Mouse (Mus musculus): Measurements from ENCODE around the gene Dtd1. TPM values are rescaled to one million over a fixed set of nuclear protein-coding genes. Genes with fewer than 3 reads are reported as not detected.

Gene Dtd1
- total RNA-seq, 2 experiments from 2014 or later = 65.0 to 68.2 TPM

DNA sequence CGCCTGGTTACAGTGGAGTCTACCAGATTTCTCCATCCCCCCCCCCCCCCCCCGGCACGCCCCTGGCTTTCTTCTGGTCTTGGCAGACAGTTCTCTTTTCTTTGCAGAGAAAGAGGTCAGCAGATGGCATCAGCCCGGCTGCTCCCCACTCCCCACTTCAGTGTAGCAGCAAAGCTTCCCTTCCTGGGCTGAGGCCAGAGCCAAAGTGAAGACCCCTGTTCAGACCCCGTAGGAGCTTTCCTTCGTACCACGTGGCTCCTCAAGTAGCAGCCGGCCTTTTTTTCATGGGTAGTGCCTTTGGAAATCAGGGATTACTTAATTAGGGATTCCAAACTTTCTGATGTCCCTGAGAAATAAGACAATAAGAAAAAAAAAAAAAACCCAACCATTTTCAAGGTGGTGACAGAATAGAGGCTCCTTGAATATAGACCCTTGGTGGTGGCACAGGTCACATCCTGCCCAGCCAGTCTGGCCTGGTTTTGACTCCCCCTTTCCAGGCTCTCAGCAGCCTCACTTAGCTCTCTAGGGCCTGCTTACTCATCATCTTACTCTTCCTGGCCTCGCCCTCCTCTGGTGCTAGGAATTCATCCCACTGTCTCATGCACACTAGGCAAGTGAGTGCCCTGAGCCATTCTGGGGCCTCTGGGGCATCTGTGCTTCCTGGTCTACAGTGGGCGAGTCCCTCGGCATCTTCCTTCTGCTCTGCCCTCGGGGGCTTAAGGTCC is 38.1 kb downstream of the Dtd1 start:
- DNase-seq (ENCODE audit: low spot score in 2 of 2) = no peak

DNA sequence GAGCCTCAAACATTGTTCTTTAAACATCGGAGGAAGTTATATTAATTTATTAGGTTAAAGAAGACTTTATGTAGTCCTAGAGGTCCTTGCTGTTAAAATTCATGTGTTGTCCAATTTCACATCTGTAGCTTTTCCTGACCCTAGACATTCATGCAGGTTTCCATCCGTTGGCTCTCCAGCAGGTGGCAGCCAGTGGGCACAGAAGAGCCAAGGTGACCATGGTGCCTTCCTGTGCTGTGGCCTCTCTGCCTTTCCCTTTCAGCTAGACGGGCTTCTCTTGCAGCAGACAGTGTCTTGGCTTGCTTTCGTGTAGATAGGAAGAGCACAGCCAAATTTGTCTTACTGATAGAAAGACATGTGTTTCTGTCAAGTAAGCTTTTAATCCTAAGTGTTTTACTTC is 39.0 kb downstream of the Dtd1 start:
- no peak for DNase-seq (ENCODE audit: low spot score in 2 of 2)

DNA sequence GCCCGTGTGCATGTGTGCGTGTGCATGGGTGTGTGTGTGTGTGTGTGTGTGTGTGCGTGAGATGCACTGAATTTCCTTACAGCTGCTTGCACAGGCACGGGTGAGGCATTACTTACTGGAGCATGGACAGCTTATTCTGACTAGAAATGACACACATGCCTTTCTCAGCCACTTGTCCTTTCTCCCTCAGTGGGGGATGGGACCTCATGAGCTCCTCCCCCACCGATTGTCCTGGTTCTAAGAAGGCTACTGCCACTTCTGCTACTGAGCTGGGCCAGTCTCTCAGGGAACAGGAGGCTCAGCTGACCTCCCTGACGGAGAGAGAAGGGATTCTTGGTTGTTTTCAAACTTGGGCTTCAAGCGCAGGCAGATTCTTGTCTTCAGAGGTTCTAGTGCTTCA is 40.4 kb downstream of the Dtd1 start:
- DNase-seq (ENCODE audit: low spot score in 2 of 2) = no peak

DNA sequence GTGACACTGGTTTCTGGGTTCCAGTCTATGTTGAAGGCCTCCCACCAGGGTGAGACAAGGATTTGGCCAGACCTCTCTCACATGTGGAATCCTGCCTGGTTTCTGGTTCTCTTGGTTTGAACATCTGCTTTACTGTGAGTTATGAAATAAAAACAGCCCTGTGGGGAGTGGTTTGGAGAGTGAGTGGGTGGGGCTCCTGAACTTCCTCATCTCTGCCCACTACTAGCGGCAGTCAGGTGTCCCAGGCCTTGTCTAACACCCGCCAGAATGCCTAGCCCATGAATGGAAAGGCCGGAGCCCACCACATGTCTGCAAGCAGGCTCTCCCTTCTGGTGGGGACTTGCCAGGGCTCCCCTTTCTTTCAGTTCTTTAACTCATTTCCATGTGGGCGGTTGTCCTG is 42.3 kb downstream of the Dtd1 start:
- no peak for DNase-seq (ENCODE audit: low spot score in 2 of 2)

DNA sequence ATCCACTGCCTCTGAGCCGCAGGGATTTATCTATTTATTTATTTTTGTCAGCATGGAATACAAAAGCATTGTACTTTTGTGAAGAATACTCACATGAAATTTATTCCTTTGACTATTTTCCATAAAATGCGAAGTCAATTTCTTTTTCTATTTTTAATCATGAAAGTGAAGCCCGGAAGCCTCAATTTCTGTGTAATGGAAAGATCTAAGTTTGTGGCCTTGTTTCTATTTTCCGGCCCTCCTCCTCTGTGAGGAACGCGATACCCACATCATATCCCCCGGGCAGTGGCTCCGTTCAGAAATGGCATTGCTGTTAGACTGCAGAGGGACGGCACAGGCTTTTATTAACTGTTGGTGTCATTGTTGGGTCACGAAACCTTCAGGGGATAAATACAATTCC is 46.7 kb downstream of the Dtd1 start:
- no peak for DNase-seq (ENCODE audit: low spot score in 2 of 2)

DNA sequence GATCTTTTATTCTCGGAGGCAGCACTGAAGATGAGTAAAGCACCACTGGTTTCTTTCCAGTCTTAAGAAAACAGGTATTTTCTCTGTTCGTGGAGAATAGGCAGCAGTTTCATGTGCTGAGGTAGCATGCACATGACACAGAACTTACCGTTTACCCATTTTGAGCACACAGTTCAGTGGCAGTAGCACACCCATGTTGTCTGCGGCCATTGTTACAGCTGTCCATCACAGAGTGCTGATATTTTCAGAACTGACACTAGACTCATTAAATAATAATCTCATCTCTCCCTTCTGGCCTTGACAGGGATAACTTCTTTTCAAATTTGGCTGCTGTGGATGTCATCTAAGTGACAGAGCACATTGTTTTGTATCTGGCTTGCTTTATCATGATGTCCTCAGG is 47.5 kb downstream of the Dtd1 start:
- DNase-seq (ENCODE audit: low spot score in 2 of 2) = no peak

DNA sequence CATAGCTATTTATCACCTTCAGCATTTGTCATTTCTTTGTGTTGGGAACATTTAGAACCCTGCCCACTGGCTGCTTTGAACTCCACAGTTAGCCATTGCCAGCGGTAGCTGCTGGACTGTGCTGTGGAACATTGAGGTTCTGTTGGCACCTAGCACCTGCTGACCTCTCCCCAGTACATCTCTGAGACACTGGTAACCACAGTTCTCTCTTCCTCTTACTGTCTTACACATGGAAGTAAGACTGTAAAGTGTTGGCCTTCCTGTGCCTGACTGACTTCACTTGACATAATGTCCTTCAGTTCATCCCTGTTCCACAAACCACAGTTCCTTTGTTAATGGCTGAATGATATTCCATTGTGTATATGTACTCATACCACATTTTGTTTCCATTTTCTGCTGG is 50.3 kb downstream of the Dtd1 start:
- no peak for DNase-seq (ENCODE audit: low spot score in 2 of 2)

DNA sequence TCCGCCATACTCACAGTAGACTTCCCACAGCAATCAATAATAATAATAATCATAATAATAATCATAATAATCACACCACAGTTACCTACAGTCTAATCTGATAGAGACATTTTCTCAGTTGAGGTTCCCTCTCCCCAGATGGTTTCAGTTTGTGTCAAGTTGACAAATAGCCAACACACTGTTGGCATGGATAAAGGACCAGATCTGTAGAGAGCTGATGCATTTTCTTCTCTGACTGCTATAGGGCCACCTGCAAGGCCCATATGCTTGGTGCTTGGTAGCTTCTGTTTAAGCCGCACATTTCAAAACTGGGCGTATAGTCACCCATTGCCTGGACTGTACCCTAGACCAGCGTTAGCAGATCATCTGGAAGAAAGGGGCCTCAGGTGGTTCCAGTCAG is 53.1 kb downstream of the Dtd1 start:
- no peak for DNase-seq (ENCODE audit: low spot score in 2 of 2)

DNA sequence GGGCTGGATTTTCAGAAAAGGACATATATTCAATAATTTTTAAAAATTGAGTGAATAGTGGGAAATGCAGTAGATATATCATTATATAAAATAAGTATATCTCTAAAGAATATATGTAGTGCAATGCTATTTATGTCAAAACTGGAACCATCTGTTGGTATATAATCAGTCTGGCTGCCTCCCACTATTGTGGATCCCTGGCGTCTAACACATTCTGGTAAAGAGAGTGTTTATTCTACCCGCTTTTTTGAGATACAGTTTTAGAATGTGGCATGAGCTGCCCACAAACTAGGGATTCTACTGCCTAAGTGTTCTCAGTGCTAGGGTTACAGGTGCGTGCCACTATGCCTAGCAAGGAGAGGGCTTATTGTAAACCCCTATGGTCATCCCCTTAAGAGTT is 55.6 kb downstream of the Dtd1 start:
- peak in 1 of 2 experiments; percentile 26 for DNase-seq (ENCODE audit: low spot score in 2 of 2)

DNA sequence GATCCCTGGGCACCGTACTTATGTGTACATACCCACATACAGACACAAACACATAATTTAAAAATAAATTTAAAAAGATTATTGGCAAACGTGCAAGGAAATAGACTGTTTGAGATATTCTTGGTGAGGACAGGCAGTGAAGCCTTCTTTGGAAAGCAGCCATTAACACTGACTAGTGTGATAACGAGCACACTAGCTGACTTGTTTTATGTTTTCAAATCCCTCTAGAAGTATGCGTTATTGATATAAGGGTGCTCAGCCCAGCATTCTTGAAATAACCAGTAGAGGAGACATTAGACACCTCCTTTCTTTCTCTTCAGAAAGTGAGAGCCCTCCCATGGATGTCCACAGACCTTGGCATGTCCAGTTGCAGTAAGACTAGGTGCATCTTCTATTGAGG is 68.8 kb downstream of the Dtd1 start:
- DNase-seq (ENCODE audit: low spot score in 2 of 2) = no peak

DNA sequence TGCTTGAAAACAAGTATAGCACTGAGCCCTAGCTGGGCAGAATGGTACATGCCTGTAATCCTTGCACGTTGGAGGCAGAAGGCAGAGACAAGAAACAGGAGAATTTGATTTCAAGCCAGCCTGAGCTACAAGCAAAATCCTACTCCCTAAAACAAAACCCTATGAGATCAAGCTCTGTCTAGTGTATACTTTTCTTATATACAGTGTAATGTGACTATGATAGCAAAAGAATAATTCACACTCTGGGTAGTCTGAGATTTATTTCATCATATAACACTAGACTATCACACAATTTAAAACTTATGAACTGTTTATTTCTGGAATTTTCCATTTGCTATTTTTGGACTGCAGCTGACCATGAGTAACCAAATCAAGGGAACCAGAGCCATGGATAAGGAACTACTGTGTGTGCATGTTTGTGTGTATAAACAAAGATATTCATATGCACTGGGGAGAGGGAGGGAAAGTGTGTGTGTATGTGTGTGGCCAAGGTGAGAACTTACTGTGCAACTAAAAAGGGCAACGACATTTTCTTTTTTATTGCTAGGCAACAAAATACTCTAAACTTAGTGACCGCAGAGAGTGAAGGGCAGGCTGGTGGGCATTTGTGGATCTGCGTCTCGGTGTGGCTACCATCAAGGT is 70.7 kb downstream of the Dtd1 start:
- DNase-seq (ENCODE audit: low spot score in 2 of 2) = no peak

DNA sequence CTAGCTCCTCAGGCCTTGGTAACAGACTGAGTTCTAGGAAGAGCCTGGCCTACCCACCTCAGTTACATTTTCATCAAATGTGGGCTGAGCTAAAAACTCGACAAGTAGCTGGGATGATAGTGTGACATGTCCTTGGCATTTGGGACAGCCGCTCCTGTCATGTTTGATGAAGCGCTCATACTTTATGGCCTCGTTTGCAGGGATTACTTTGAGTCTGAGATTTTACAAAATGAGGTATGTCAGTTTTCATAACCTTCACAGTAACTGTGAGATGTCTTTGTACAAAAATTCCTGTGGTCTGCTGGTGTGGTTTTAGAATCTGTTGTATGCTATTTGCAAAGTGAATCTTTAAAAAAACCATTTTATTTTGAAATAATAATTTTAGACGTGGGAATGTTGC is 72.7 kb downstream of the Dtd1 start:
- no peak for DNase-seq (ENCODE audit: low spot score in 2 of 2)

DNA sequence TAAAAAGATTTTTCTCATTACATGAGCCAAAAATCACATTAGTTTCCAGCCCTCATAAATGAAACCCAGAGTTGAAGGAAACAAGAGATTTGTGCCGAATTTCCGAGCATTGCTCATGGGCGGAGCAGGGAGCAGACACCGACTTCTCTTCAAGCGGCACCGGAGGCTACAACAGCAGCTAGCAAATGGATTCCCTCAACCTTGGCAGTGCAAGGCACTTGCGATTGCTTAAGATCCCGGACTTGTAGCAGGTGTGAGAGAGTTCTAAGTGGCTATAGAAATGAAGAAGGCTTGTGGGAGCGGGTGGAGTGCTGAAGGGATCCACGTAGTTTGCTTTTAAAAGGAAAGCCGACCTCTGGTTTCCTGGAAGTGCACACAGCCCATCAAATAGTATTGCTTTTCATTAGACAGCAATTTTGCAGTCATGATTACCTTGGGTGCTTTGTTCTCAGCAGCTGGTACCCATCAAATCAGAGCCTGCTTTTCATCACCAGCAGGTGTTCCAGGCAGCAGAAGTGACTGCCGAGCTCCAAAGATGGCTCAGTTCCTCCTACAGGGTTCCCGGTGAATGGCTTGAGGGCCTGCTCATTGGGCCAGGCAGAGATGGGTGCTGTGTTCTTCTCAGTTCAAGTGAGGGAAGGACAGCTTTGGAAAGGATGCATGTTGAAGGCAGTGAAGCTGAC is 77.0 kb downstream of the Dtd1 start:
- DNase-seq (ENCODE audit: low spot score in 2 of 2) = no peak

DNA sequence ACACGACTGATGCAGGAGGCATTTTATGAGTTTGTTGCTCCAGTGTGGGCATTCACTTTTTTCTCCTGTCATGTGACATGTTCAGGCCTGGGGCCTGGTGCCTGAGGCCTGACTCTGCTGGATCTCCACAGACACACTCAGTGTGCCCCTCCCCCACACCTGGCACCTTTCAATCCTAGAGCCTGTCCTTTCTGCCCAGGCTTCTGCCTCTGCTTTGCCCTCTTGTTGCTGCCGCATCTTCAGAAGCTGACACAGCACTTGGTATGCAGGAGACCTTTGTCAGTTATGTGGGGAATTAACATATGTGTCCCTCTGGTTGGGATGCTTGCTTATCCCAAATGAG is 77.5 kb downstream of the Dtd1 start:
- no peak for DNase-seq (ENCODE audit: low spot score in 2 of 2)

DNA sequence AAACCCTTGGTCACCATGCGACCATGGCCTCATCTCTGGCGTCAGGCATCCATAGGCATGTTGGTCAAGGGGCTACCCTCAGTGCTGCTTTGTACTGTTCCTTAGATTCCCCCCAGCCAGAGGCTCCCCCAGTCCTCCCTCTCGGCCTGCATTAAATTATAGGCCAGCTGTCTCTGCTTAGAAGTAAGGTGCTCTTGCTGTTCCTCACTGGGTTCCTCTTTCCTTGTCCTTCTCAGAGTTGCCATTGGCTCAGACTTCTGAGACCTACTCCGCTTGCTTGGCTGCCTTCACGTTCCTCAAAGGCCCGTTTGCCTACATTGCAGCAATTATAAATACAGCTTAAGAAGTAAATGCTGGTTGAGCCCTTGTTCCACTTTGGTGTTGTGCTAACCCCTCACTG is 79.1 kb downstream of the Dtd1 start:
- no peak for DNase-seq (ENCODE audit: low spot score in 2 of 2)

DNA sequence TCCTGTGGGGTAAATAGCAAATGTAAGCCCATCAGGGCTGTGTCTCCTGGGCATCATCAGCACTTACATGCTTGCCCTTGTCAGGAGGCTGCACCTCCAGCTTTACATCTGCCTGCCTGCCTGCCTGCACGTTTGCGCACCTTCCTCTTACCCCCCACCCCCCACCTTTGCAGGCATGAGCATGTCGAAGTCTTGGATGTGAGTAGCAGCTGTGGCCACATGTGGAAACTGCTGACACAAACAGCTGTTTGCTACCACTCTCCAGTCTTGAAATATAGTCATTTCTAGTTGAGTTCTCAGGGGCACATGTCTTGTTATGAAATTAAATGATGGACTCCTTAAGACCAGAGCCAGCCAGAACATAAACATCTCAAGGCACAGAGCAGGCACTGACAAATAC is 79.7 kb downstream of the Dtd1 start:
- no peak for DNase-seq (ENCODE audit: low spot score in 2 of 2)

DNA sequence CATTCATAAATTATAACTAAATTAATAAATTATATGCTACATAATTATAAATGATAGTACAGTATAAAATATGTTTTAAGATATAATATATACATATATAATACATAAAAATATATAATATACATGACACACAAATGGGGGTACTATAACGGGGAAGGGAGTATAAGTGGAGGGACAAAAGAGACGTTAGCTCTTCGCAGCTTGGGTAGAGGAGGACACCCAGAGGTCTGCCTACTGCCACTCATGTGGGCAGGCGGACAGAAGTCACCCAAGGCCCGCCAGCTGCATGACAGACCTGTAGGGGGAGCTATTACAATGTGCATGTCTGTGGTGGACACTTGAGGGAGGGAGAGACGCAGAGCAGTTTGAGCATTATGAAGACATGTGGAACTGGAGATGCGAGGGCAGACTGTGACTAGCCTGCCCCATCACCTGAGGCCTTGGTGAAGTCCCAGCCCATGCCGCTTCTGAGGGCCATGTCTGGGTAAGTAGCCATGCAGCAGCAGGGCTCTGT is 92.6 kb downstream of the Dtd1 start:
- DNase-seq (ENCODE audit: low spot score in 2 of 2) = no peak

DNA sequence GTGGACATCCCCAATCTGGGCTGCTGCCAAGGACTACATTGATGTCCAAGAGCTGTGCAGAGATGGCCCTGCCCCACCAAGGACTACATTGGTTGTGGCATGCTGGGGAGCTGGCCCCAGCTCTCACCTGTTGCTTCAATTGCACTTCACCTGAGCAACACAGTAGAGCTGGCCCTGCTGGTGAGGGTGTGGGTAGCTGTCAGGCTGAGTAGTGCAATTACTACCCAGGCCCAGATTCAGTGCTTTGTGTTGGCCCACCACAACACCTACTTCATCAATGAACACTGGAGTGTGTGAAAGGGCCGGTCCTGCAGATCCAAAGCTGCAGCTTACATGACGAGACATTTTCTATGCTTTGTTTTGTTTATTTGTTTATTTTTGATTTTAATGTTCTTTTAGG is 93.1 kb downstream of the Dtd1 start:
- no peak for DNase-seq (ENCODE audit: low spot score in 2 of 2)

DNA sequence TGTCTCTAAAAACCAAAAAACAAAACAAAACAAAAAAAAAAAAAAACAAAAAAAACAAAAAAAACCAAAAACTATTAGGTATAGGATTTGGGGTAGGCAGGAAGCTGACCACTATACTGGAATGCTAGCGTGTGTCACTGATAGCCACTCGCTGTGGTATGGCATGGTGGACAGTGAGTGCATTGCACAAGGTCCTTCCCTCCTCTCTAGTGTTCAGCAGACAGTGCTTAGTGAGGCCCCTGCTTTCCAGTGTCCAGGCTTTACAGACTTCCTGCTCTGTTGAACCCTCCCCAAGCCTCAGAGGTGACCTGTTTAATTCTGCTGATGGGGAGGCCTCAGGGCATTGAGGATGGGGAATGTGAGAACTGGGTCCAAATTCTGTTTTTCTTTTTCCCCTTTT is 95.2 kb downstream of the Dtd1 start:
- DNase-seq (ENCODE audit: low spot score in 2 of 2) = no peak

DNA sequence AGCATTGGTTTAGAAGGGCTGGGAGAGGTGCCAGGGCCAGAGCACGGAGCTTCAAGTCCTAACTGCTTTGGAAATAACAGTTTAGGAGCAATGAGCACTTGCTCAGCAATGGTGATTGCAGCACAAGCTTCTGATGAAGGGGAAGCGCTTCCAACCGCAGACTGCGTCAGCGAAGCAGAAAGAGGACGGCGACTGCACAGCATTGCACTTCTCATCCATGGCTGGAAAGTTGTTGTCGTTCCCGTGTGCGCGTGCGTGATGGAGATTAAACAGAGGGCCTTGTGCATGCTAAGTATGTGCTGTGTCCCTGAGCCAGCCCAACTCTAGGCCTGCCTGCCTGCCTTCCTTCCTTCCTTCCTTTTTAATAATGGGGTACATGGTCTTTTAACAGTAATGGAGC is 98.3 kb downstream of the Dtd1 start:
- no peak for DNase-seq (ENCODE audit: low spot score in 2 of 2)

DNA sequence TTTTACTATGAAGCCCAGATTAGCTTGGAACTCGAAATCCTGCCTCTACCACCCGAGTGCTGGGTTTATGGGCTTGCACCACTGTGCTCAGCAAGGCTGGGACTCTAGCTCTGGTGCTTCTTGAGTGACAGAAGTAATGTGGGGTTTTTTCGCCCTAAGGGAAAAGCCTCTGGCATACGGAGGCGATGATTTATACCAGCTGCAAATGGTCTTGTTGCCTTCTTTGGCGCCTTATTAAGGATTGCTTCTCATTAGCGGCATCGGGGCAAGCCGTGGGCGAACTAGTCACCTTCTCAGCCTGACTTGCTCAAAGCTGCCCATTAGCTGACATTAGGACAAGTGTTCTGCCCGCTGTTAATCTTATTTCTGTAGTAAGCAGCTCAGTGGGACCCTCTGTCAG is 100.9 kb downstream of the Dtd1 start:
- DNase-seq (ENCODE audit: low spot score in 2 of 2) = no peak

DNA sequence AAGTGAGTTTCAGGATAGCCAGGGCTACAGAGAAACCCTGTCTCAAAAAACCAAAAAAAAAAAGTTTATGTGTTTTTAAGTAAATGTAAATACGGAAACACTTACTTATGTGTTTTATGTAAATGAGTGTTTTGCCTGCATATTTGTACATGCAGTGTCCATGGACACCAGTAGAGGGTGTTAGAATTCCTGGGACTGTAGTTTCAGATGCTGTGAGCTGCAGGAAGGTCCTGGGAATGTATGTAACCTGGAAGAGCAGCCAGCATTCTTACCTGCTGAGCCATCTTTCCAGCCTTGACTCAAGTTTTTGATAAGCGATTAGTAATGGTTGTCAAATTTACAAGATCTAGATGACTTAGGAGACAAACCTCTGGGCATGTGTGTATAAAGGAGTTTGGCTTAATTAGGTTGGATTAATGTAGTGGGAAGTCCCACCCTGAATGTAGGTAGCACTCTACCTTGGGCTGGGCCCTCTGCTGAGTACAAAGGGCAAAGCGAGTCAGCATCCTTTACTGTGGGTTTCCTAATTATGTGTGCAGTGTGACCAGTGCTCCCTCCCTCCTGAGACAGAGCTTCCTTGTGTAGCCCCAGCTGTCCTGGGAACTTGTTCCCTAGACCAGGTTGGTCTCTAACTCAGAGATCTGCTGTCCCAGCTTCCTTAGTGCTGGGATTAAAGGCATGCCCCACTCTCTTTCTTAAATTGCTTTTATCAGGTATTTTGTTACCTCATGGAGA is 101.9 kb downstream of the Dtd1 start:
- no peak for DNase-seq (ENCODE audit: low spot score in 2 of 2)
